7 mouse cellular contexts compared by ENCODE assay signal in the genomic region with DNA sequence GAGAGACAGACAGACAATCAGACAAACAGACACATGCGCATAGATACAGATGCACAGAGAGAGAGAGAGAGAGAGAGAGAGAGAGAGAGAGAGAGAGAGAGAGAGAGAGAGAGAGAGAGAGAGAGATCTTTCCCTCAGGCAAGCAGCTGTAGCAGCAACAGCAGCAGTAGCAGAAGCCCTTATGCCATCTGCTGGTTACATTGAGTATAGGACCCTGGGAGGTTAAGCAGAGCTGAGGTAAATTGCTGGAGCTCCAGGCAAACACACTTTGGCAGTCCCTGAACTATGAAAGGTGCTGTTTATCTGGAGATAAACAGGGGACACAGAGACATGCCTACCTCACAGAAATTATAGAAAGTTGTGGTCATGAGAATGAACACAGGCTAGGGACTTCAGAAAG. TPM values are rescaled to one million over a fixed set of nuclear protein-coding genes. Genes with fewer than 3 reads are reported as not detected.
DNase-seq lines count a peak whose midpoint lies in the region; ATAC-seq and TF ChIP-seq lines count a peak whose summit lies in the region.

No protein-coding gene starts in this region.

- no peaks in the 10 kb centered on the region for H3K9me3 ChIP-seq in forebrain, postnatal 0 days (ENCODE audit: low read length)

- no peak overlapping the region for H3K4me3 ChIP-seq in forebrain, postnatal 0 days (ENCODE audit: low read depth, low read length)

- no peak overlapping the region for H3K9ac ChIP-seq in forebrain, postnatal 0 days

- H3K27me3 ChIP-seq in forebrain, postnatal 0 days (ENCODE audit: insufficient read depth, low read length) = no peaks in the 10 kb centered on the region

- no peak overlapping the region for H3K27ac ChIP-seq in forebrain, postnatal 0 days (ENCODE audit: low read depth, low read length)

- no peaks in the 10 kb centered on the region for H3K36me3 ChIP-seq in forebrain, postnatal 0 days (ENCODE audit: insufficient read depth)

- DNase-seq in layer of hippocampus, adult 11-12 months (ENCODE audit: low spot score) = peak; percentile 36
- DNase-seq in layer of hippocampus, adult 9-11 months = no peak
- DNase-seq in R1 (ENCODE audit: low read depth, low spot score) = peak; percentile 38
- DNase-seq in forebrain, postnatal 0 days = peak; percentile 68
- DNase-seq in thymus, postnatal 10 days (ENCODE audit: low spot score in 2 of 2) = no peak
- DNase-seq in testis, postnatal 10 days (ENCODE audit: low spot score) = no peak

- 50% methylated on average over 1 of the region's 1 CpGs for WGBS in forebrain, postnatal 0 days

- ATAC-seq in forebrain, postnatal 0 days = peak; percentile 76
- ATAC-seq in megakaryocyte progenitor cell, adult 5-6 weeks (replicated peaks; ENCODE audit: poor library complexity) = peak; percentile 78

- no peaks in the 10 kb centered on the region for H3K4me1 ChIP-seq in forebrain, postnatal 0 days (ENCODE audit: insufficient read depth)

- no peak overlapping the region for H3K4me2 ChIP-seq in forebrain, postnatal 0 days (ENCODE audit: low read depth)

- TF ChIP-seq CTCF in forebrain, postnatal 0 days (IDR thresholded peaks at IDR 0.05; ENCODE audit: low read depth) = peak; percentile 79

RNA-seq across cellular contexts. Expression of gene Prlhr, which starts 50.5 kb away (rescaled TPM):
- total RNA-seq in forebrain, postnatal 0 days (2014; rRNA removed) = 1.2 and 1.7 TPM in 2 replicates
- polyA plus RNA-seq in forebrain, postnatal 0 days (2015; fragmentation: Nextera tagmentation; extraction: Ambion mirVana) = 0.10 TPM in 1 of 2 replicates, not detected in the other
- not detected in 2 replicates for total RNA-seq in megakaryocyte progenitor cell, adult 5-6 weeks (2015)
- not detected in 2 replicates for total RNA-seq in megakaryocyte progenitor cell, adult 5-6 weeks (2017)

Comparison
In these comparisons a context has a peak if more than half of its experiments do, and no peak if none do; other contexts are left out.
1. DNase-seq: peak in layer of hippocampus, adult 11-12 months (single experiment), R1 (single experiment) and forebrain, postnatal 0 days (single experiment); none in layer of hippocampus, adult 9-11 months (single experiment), thymus, postnatal 10 days (0 of 2) and testis, postnatal 10 days (single experiment).